In genomic region chr7:111791347-111791746, GRCm38 (mm10) we compare ENCODE assay signal across 21 mouse cellular contexts. TPM values are rescaled to one million over a fixed set of nuclear protein-coding genes. Genes with fewer than 3 reads are reported as not detected.
DNase-seq lines count a peak whose midpoint lies in the region; ATAC-seq and TF ChIP-seq lines count a peak whose summit lies in the region.
"Had no signal": no experiment of that assay in that cellular context is flagged by ENCODE, and none has a peak within 500 bp of the region (broad histone marks: within the 10 kb centered on the region; RNA-seq: fewer than 3 reads in every experiment).

No protein-coding gene starts in this region.

- H3K27ac ChIP-seq in embryonic facial prominence, embryonic 11.5 days (replicated peaks; ENCODE audit: low read depth, low read length), result 0 out of 2 replicates have a peak overlapping the region, but pooled peaks have one; percentile 20
- H3K27ac ChIP-seq in embryonic facial prominence, embryonic 10.5 days (replicated peaks), result no peak overlapping the region; the same call in 1 of the 2 replicates
- peak overlapping the region; percentile 77 for H3K27ac ChIP-seq in lung, embryonic 14.5 days (ENCODE audit: low read depth)
- peak overlapping the region; percentile 55; the same call in 1 of the 2 replicates for H3K27ac ChIP-seq in midbrain, embryonic 10.5 days (replicated peaks)
- H3K27ac ChIP-seq in midbrain, embryonic 16.5 days (ENCODE audit: low read length), result no peak overlapping the region
- H3K27ac ChIP-seq: embryonic facial prominence, embryonic 15.5 days; forebrain, embryonic 10.5 days; gastrocnemius, adult 2 months; hindbrain, embryonic 10.5 days had no signal

- 55% methylated on average over 6 of the region's 6 CpGs for WGBS in embryonic facial prominence, embryonic 11.5 days
- 59% methylated on average over 6 of the region's 6 CpGs for WGBS in embryonic facial prominence, embryonic 10.5 days
- WGBS in lung, embryonic 14.5 days, result 33% methylated on average over 6 of the region's 6 CpGs
- WGBS in midbrain, embryonic 10.5 days, result 40% methylated on average over 6 of the region's 6 CpGs
- WGBS in midbrain, embryonic 16.5 days, result 34% methylated on average over 6 of the region's 6 CpGs

- no peak overlapping the region for H3K4me2 ChIP-seq in embryonic facial prominence, embryonic 11.5 days (ENCODE audit: low read depth, low read length)
- no peak overlapping the region for H3K4me2 ChIP-seq in lung, embryonic 14.5 days
- H3K4me2 ChIP-seq in midbrain, embryonic 16.5 days (ENCODE audit: low read length), result no peak overlapping the region
- H3K4me2 ChIP-seq: embryonic facial prominence, embryonic 15.5 days; heart, embryonic 12.5 days had no signal

- no peaks in the 10 kb centered on the region for H3K36me3 ChIP-seq in embryonic facial prominence, embryonic 11.5 days (replicated peaks; ENCODE audit: control insufficient read depth, insufficient read depth, low read depth, low read length)
- H3K36me3 ChIP-seq in embryonic facial prominence, embryonic 10.5 days (replicated peaks), result no peaks in the 10 kb centered on the region
- no peaks in the 10 kb centered on the region for H3K36me3 ChIP-seq in lung, embryonic 14.5 days (ENCODE audit: insufficient read depth)
- no peaks in the 10 kb centered on the region for H3K36me3 ChIP-seq in midbrain, embryonic 10.5 days
- no peaks in the 10 kb centered on the region for H3K36me3 ChIP-seq in midbrain, embryonic 16.5 days (ENCODE audit: control insufficient read depth, insufficient read depth, low read length)
- H3K36me3 ChIP-seq: embryonic facial prominence, embryonic 15.5 days; forebrain, embryonic 10.5 days; heart, embryonic 12.5 days; hindbrain, embryonic 10.5 days had no signal

- H3K4me1 ChIP-seq in embryonic facial prominence, embryonic 11.5 days (ENCODE audit: control insufficient read depth, insufficient read depth, low read length), result no peaks in the 10 kb centered on the region; the same call in 1 of the 2 replicates
- H3K4me1 ChIP-seq in embryonic facial prominence, embryonic 10.5 days, result peaks cover 14% of the 10 kb centered on the region
- H3K4me1 ChIP-seq in lung, embryonic 14.5 days (ENCODE audit: insufficient read depth), result peaks cover 9% of the 10 kb centered on the region; the same call in 1 of the 2 replicates
- H3K4me1 ChIP-seq in midbrain, embryonic 10.5 days, result peaks cover 9% of the 10 kb centered on the region
- H3K4me1 ChIP-seq in midbrain, embryonic 16.5 days (ENCODE audit: control insufficient read depth, insufficient read depth, low read length), result peaks cover 3% of the 10 kb centered on the region; the same call in 1 of the 2 replicates
- H3K4me1 ChIP-seq: embryonic facial prominence, embryonic 15.5 days; heart, embryonic 12.5 days had no signal

- ATAC-seq in embryonic facial prominence, embryonic 11.5 days (replicated peaks; ENCODE audit: insufficient number of reproducible peaks, low FRiP score, low TSS enrichment, low read depth), result 0 out of 2 replicates have a peak, but pooled peaks have one; percentile 56
- peak; percentile 60; the same call in 1 of the 2 replicates for ATAC-seq in lung, embryonic 14.5 days (ENCODE audit: insufficient read depth)
- no peak; the same call in 1 of the 2 replicates for ATAC-seq in midbrain, embryonic 16.5 days
- ATAC-seq: forebrain, embryonic 14.5 days; hindbrain, embryonic 16.5 days had no signal

- no peak overlapping the region for H3K9ac ChIP-seq in embryonic facial prominence, embryonic 11.5 days (replicated peaks; ENCODE audit: low read length)
- no peak overlapping the region for H3K9ac ChIP-seq in lung, embryonic 14.5 days
- H3K9ac ChIP-seq in midbrain, embryonic 16.5 days (ENCODE audit: low read depth, low read length), result no peak overlapping the region
- H3K9ac ChIP-seq: embryonic facial prominence, embryonic 15.5 days; heart, embryonic 12.5 days had no signal

- no peak for TF ChIP-seq CTCF in lung, embryonic 14.5 days (IDR thresholded peaks at IDR 0.05; ENCODE audit: low read depth)

- no peak overlapping the region for H3K4me3 ChIP-seq in embryonic facial prominence, embryonic 11.5 days (ENCODE audit: low read depth, low read length)
- H3K4me3 ChIP-seq in embryonic facial prominence, embryonic 10.5 days, result no peak overlapping the region
- H3K4me3 ChIP-seq in lung, embryonic 14.5 days (ENCODE audit: low read depth, low read length), result no peak overlapping the region
- H3K4me3 ChIP-seq in midbrain, embryonic 10.5 days, result no peak overlapping the region
- H3K4me3 ChIP-seq in midbrain, embryonic 16.5 days (ENCODE audit: low read depth, low read length), result no peak overlapping the region
- H3K4me3 ChIP-seq: embryonic facial prominence, embryonic 15.5 days; erythroblast, embryonic 14.5 days; forebrain, embryonic 10.5 days; gastrocnemius, adult 2 months; heart, embryonic 12.5 days; hindbrain, embryonic 10.5 days had no signal

- no peaks in the 10 kb centered on the region for H3K27me3 ChIP-seq in embryonic facial prominence, embryonic 11.5 days (ENCODE audit: control insufficient read depth, insufficient read depth, low read length)
- no peaks in the 10 kb centered on the region for H3K27me3 ChIP-seq in embryonic facial prominence, embryonic 10.5 days (replicated peaks; ENCODE audit: low read depth, poor library complexity, severe bottlenecking)
- H3K27me3 ChIP-seq in lung, embryonic 14.5 days (ENCODE audit: insufficient read depth, low read length), result no peaks in the 10 kb centered on the region
- no peaks in the 10 kb centered on the region for H3K27me3 ChIP-seq in midbrain, embryonic 10.5 days (ENCODE audit: low read depth, poor library complexity, severe bottlenecking)
- H3K27me3 ChIP-seq in midbrain, embryonic 16.5 days (ENCODE audit: control insufficient read depth, insufficient read depth, low read depth, low read length), result no peaks in the 10 kb centered on the region
- H3K27me3 ChIP-seq: embryonic facial prominence, embryonic 15.5 days had no signal

- peak; percentile 18 for DNase-seq in embryonic facial prominence, embryonic 11.5 days (ENCODE audit: low spot score)
- no peak for DNase-seq in embryonic facial prominence, embryonic 10.5 days (ENCODE audit: low spot score)
- peak; percentile 43 for DNase-seq in lung, embryonic 14.5 days
- DNase-seq in lung, adult 18-20 months, result no peak
- no peak for DNase-seq in midbrain, embryonic 10.5 days (ENCODE audit: low spot score)
- DNase-seq in urinary bladder, postnatal 4 days (ENCODE audit: low spot score in 2 of 2), result no peak
- DNase-seq: adrenal gland, postnatal 10 days; B cell, adult 2 months; cerebellum, adult 11-12 months; cerebellum, adult 9-10 months; cerebellum, postnatal 25 days; gastrocnemius, adult 2 months; gastrocnemius, postnatal 25 days had no signal

- H3K9me3 ChIP-seq in embryonic facial prominence, embryonic 11.5 days (replicated peaks; ENCODE audit: control insufficient read depth, low read length), result no peaks in the 10 kb centered on the region
- no peaks in the 10 kb centered on the region for H3K9me3 ChIP-seq in embryonic facial prominence, embryonic 10.5 days
- H3K9me3 ChIP-seq in lung, embryonic 14.5 days (ENCODE audit: low read depth, low read length), result no peaks in the 10 kb centered on the region
- no peaks in the 10 kb centered on the region for H3K9me3 ChIP-seq in midbrain, embryonic 10.5 days (replicated peaks)
- no peaks in the 10 kb centered on the region for H3K9me3 ChIP-seq in midbrain, embryonic 16.5 days (replicated peaks; ENCODE audit: control insufficient read depth, low read length, poor library complexity, severe bottlenecking)
- H3K9me3 ChIP-seq: embryonic facial prominence, embryonic 15.5 days; forebrain, embryonic 10.5 days; heart, embryonic 12.5 days; hindbrain, embryonic 10.5 days had no signal

RNA-seq across cellular contexts. Expression of gene Galnt18, which starts 11.6 kb away (rescaled TPM):
- 7.0 TPM in 2 replicates for polyA plus RNA-seq in embryonic facial prominence, embryonic 11.5 days (2014; fragmentation: Nextera tagmentation; extraction: Ambion mirVana)
- 8.8 and 9.9 TPM in 2 replicates for polyA plus RNA-seq in embryonic facial prominence, embryonic 10.5 days (2016; fragmentation: Nextera tagmentation; extraction: Ambion mirVana)
- 18.0 and 18.2 TPM in 2 replicates for polyA plus RNA-seq in lung, embryonic 14.5 days (2014; fragmentation: Nextera tagmentation; extraction: Ambion mirVana)
- 6.6 and 6.8 TPM in 2 replicates for polyA plus RNA-seq in midbrain, embryonic 10.5 days (2016; fragmentation: Nextera tagmentation; extraction: Ambion mirVana)
- polyA plus RNA-seq in midbrain, embryonic 16.5 days (2015; fragmentation: Nextera tagmentation; extraction: Ambion mirVana), result 19.8 and 20.8 TPM in 2 replicates
- polyA plus RNA-seq: erythroblast, embryonic 14.5 days had no signal

Comparison
In these comparisons a context has a peak if more than half of its experiments do, and no peak if none do; other contexts are left out.
1. DNase-seq: peak in embryonic facial prominence, embryonic 11.5 days (single experiment) and lung, embryonic 14.5 days (single experiment); none in embryonic facial prominence, embryonic 10.5 days (single experiment), lung, adult 18-20 months (0 of 2), midbrain, embryonic 10.5 days (single experiment) and urinary bladder, postnatal 4 days (0 of 2).
2. H3K27ac ChIP-seq: peak in embryonic facial prominence, embryonic 11.5 days (single experiment), lung, embryonic 14.5 days (single experiment) and midbrain, embryonic 10.5 days (single experiment); none in embryonic facial prominence, embryonic 10.5 days (single experiment) and midbrain, embryonic 16.5 days (single experiment).